Mouse (Mus musculus) T-helper 2 cell (primary cell): ENCODE data around the gene Plcb3.

Source experiments
- in situ Hi-C: fragments of 300-600 bp; cut with MboI, MseI; formaldehyde crosslinking; loops from one replicate; pipeline ENCODE4 v1.15.1; 2025; ENCODE audit warnings: high pct_unique_total_duplicates

Gene Plcb3

GRCm38 (mm10) chr19:6922901-6923735 is 53.2 kb downstream of the Plcb3 start:
- in situ Hi-C loops, result no loop called here

- in situ Hi-C loops, result no loop called here
Observed at GRCm38 (mm10) chr19:6921647-6922567, 54.4 kb downstream of the Plcb3 start, which contains the start of gene Esrra. Gene Esrra (minus strand): TSS chr19:6921813.

GRCm38 (mm10) chr19:6920741-6921636 is 55.3 kb downstream of the Plcb3 start:
- in situ Hi-C loops, result no loop called here

GRCm38 (mm10) chr19:6919876-6920740 is 56.2 kb downstream of the Plcb3 start:
- in situ Hi-C loops, result no loop called here

- in situ Hi-C loops, result no loop called here
Observed at GRCm38 (mm10) chr19:6919431-6919830, 56.8 kb downstream of the Plcb3 start.

- in situ Hi-C loops, result no loop called here
Observed at GRCm38 (mm10) chr19:6918321-6918720, 57.9 kb downstream of the Plcb3 start.

- in situ Hi-C loops, result no loop called here
Observed at GRCm38 (mm10) chr19:6916496-6916895, 59.8 kb downstream of the Plcb3 start.

GRCm38 (mm10) chr19:6915276-6915675 is 61.0 kb downstream of the Plcb3 start:
- in situ Hi-C loops, result no loop called here

- in situ Hi-C loops, result loop anchor here (5.0 kb wide), 2 partner anchors 57 to 63 kb away; partner anchors contain the start of genes Ccdc88b and Plcb3
Observed at GRCm38 (mm10) chr19:6914540-6914939, 61.7 kb downstream of the Plcb3 start.

- in situ Hi-C loops, result loop anchor here (5.0 kb wide), 2 partner anchors 57 to 63 kb away; partner anchors contain the start of genes Ccdc88b and Plcb3
Observed at GRCm38 (mm10) chr19:6913991-6914390, 62.3 kb downstream of the Plcb3 start.

- in situ Hi-C loops, result loop anchor here (5.0 kb wide), 2 partner anchors 56 to 64 kb away; partner anchors contain the start of genes Ccdc88b and Plcb3
Observed at GRCm38 (mm10) chr19:6913036-6913435, 63.2 kb downstream of the Plcb3 start.

- in situ Hi-C loops, result loop anchor here (5.0 kb wide), 2 partner anchors 55 to 65 kb away; partner anchors contain the start of genes Ccdc88b and Plcb3
Observed at GRCm38 (mm10) chr19:6912205-6912970, 63.9 kb downstream of the Plcb3 start.

GRCm38 (mm10) chr19:6911101-6912074 is 64.9 kb downstream of the Plcb3 start:
- in situ Hi-C loops, result loop anchor here (5.0 kb wide), 2 partner anchors 54 to 66 kb away; partner anchors contain the start of genes Ccdc88b and Plcb3

- in situ Hi-C loops, result loop anchor here (5.0 kb wide), 2 partner anchors 53 to 67 kb away; partner anchors contain the start of genes Ccdc88b and Plcb3
Observed at GRCm38 (mm10) chr19:6910306-6910705, 66.0 kb downstream of the Plcb3 start.

- in situ Hi-C loops, result loop anchor here (5.0 kb wide), 2 partner anchors 52 to 68 kb away; partner anchors contain the start of genes Ccdc88b and Plcb3
Observed at GRCm38 (mm10) chr19:6909507-6910289, 66.6 kb downstream of the Plcb3 start, which contains the start of the genes Trmt112 and Prdx5. Gene Trmt112 (plus strand): TSS chr19:6909698. Gene Prdx5 (minus strand): TSS chr19:6910106.

GRCm38 (mm10) chr19:6909021-6909420 is 67.2 kb downstream of the Plcb3 start:
- in situ Hi-C loops, result no loop called here
